Mouse (Mus musculus): ENCODE data around the gene Coro1b. TPM values are rescaled to one million over a fixed set of nuclear protein-coding genes. Genes with fewer than 3 reads are reported as not detected.
"Not testable (repeated sequence)": the region's sequence is repeated elsewhere in the genome, so short reads cannot be mapped to it uniquely, and the experiment has no call there.

Gene Coro1b
- polyA plus RNA-seq, 1 experiment from 2014 or later = 124 TPM

- H3K27me3 ChIP-seq (ENCODE audit: control insufficient read depth, insufficient read depth, low read length) = no peaks in the 10 kb centered on the region
- ATAC-seq (ENCODE audit: insufficient number of reproducible peaks, low FRiP score, low TSS enrichment, low read depth) = no peak
- WGBS = 88% methylated on average over 7 of the region's 7 CpGs
- no peak overlapping the region for H3K4me2 ChIP-seq (ENCODE audit: low read depth, severe bottlenecking)
- H3K9me3 ChIP-seq (ENCODE audit: control insufficient read depth, low read length) = no peaks in the 10 kb centered on the region
- no peak overlapping the region for H3K9ac ChIP-seq (ENCODE audit: low read length)
- no peak overlapping the region for H3K27ac ChIP-seq (replicated peaks; ENCODE audit: low read depth, low read length)
- no peak overlapping the region for H3K4me3 ChIP-seq (ENCODE audit: low read depth, low read length)
- DNase-seq (ENCODE audit: low spot score) = no peak
- H3K4me1 ChIP-seq (ENCODE audit: control insufficient read depth, insufficient read depth, low read length) = peaks cover 15% of the 10 kb centered on the region
- peaks cover 4% of the 10 kb centered on the region; the same call in 1 of the 2 replicates for H3K36me3 ChIP-seq (ENCODE audit: control insufficient read depth, insufficient read depth, low read length)
Measured at GRCm38 (mm10) chr19:4122411-4123370, 25.7 kb upstream of the Coro1b start.

- Histone ChIP-seq H3K4me1 (ENCODE audit: control insufficient read depth, insufficient read depth, low read length) (peaks cover 15% of the 10 kb centered on the region), H3K27me3 (ENCODE audit: control insufficient read depth, insufficient read depth, low read length) (no peaks in the 10 kb centered on the region), H3K36me3 (ENCODE audit: control insufficient read depth, insufficient read depth, low read length) (peaks cover 5% of the 10 kb centered on the region; the same call in 1 of the 2 replicates), H3K9ac (ENCODE audit: low read length) (0 out of 2 replicates have a peak overlapping the region, but pooled peaks have one; percentile 34), H3K9me3 (ENCODE audit: control insufficient read depth, low read length) (no peaks in the 10 kb centered on the region), H3K4me2 (ENCODE audit: low read depth, severe bottlenecking) (no peak overlapping the region), H3K27ac (replicated peaks; ENCODE audit: low read depth, low read length) (no peak overlapping the region), H3K4me3 (ENCODE audit: low read depth, low read length) (no peak overlapping the region)
- DNase-seq (ENCODE audit: low spot score) (no peak), ATAC-seq (ENCODE audit: insufficient number of reproducible peaks, low FRiP score, low TSS enrichment, low read depth) (no peak)
- WGBS = 79% methylated on average over 4 of the region's 4 CpGs
Measured at GRCm38 (mm10) chr19:4124432-4124831, 24.0 kb upstream of the Coro1b start.

- DNase-seq (ENCODE audit: low spot score); H3K36me3 ChIP-seq (ENCODE audit: control insufficient read depth, insufficient read depth, low read length); H3K27me3 ChIP-seq (ENCODE audit: control insufficient read depth, insufficient read depth, low read length); H3K9ac ChIP-seq (ENCODE audit: low read length); H3K9me3 ChIP-seq (ENCODE audit: control insufficient read depth, low read length); H3K27ac ChIP-seq (replicated peaks; ENCODE audit: low read depth, low read length): not testable (repeated sequence)
- H3K4me3 ChIP-seq (ENCODE audit: low read depth, low read length) = peak overlapping the region; percentile 60
- WGBS = 22% methylated on average over 4 of the region's 4 CpGs
- H3K4me2 ChIP-seq (ENCODE audit: low read depth, severe bottlenecking) = peak overlapping the region; percentile 65
- H3K4me1 ChIP-seq (ENCODE audit: control insufficient read depth, insufficient read depth, low read length) = peaks cover 15% of the 10 kb centered on the region
- ATAC-seq (ENCODE audit: insufficient number of reproducible peaks, low FRiP score, low TSS enrichment, low read depth) = peak; percentile 10; the same call in 1 of the 2 replicates
Measured at GRCm38 (mm10) chr19:4125268-4125667, 23.2 kb upstream of the Coro1b start.

- Histone ChIP-seq H3K27me3 (ENCODE audit: control insufficient read depth, insufficient read depth, low read length) (no peaks in the 10 kb centered on the region), H3K4me2 (ENCODE audit: low read depth, severe bottlenecking) (peak within 1 kb of the TSS; percentile 65), H3K4me3 (ENCODE audit: low read depth, low read length) (peak within 1 kb of the TSS; percentile 60), H3K4me1 (ENCODE audit: control insufficient read depth, insufficient read depth, low read length) (peaks cover 12% of the 10 kb centered on the region), H3K9ac (ENCODE audit: low read length) (peak within 1 kb of the TSS; percentile 71), H3K36me3 (ENCODE audit: control insufficient read depth, insufficient read depth, low read length) (peaks cover 5% of the 10 kb centered on the region; the same call in 1 of the 2 replicates), H3K9me3 (ENCODE audit: control insufficient read depth, low read length) (no peaks in the 10 kb centered on the region), H3K27ac (replicated peaks; ENCODE audit: low read depth, low read length) (no peak within 1 kb of the TSS)
- DNase-seq (ENCODE audit: low spot score) (peak; percentile 99), ATAC-seq (ENCODE audit: insufficient number of reproducible peaks, low FRiP score, low TSS enrichment, low read depth) (peak; percentile 92)
- WGBS = under 1% methylated on average over 45 of the region's 64 CpGs
Measured at GRCm38 (mm10) chr19:4125741-4126696, 22.4 kb upstream of the Coro1b start, which contains the start of gene Aip. Aip (minus strand) TSS chr19:4125858.

GRCm38 (mm10) chr19:4126759-4127495 lies 21.5 kb upstream of the Coro1b start:
- peak overlapping the region; percentile 65 for H3K4me2 ChIP-seq (ENCODE audit: low read depth, severe bottlenecking)
- H3K4me1 ChIP-seq (ENCODE audit: control insufficient read depth, insufficient read depth, low read length) = peaks cover 11% of the 10 kb centered on the region
- H3K27ac ChIP-seq (replicated peaks; ENCODE audit: low read depth, low read length) = no peak overlapping the region
- H3K9ac ChIP-seq (ENCODE audit: low read length) = peak overlapping the region; percentile 71
- no peaks in the 10 kb centered on the region for H3K9me3 ChIP-seq (ENCODE audit: control insufficient read depth, low read length)
- peak overlapping the region; percentile 60 for H3K4me3 ChIP-seq (ENCODE audit: low read depth, low read length)
- no peak for ATAC-seq (ENCODE audit: insufficient number of reproducible peaks, low FRiP score, low TSS enrichment, low read depth)
- 55% methylated on average over 7 of the region's 7 CpGs for WGBS
- H3K27me3 ChIP-seq (ENCODE audit: control insufficient read depth, insufficient read depth, low read length) = no peaks in the 10 kb centered on the region
- H3K36me3 ChIP-seq (ENCODE audit: control insufficient read depth, insufficient read depth, low read length) = peaks cover 8% of the 10 kb centered on the region
- DNase-seq (ENCODE audit: low spot score) = peak; percentile 25

- no peak overlapping the region for H3K4me2 ChIP-seq (ENCODE audit: low read depth, severe bottlenecking)
- peaks cover 13% of the 10 kb centered on the region for H3K36me3 ChIP-seq (ENCODE audit: control insufficient read depth, insufficient read depth, low read length)
- DNase-seq (ENCODE audit: low spot score) = no peak
- H3K4me3 ChIP-seq (ENCODE audit: low read depth, low read length) = no peak overlapping the region
- peaks cover 9% of the 10 kb centered on the region for H3K4me1 ChIP-seq (ENCODE audit: control insufficient read depth, insufficient read depth, low read length)
- H3K27me3 ChIP-seq (ENCODE audit: control insufficient read depth, insufficient read depth, low read length) = no peaks in the 10 kb centered on the region
- H3K9ac ChIP-seq (ENCODE audit: low read length) = no peak overlapping the region
- no peaks in the 10 kb centered on the region for H3K9me3 ChIP-seq (ENCODE audit: control insufficient read depth, low read length)
- H3K27ac ChIP-seq (replicated peaks; ENCODE audit: low read depth, low read length) = no peak overlapping the region
- no peak for ATAC-seq (ENCODE audit: insufficient number of reproducible peaks, low FRiP score, low TSS enrichment, low read depth)
- WGBS = 92% methylated on average over 7 of the region's 7 CpGs
Measured at GRCm38 (mm10) chr19:4129462-4129861, 19.0 kb upstream of the Coro1b start.

GRCm38 (mm10) chr19:4130106-4130505 lies 18.3 kb upstream of the Coro1b start:
- H3K4me2 ChIP-seq (ENCODE audit: low read depth, severe bottlenecking) = no peak overlapping the region
- 91% methylated on average over 4 of the region's 4 CpGs for WGBS
- peaks cover 13% of the 10 kb centered on the region for H3K36me3 ChIP-seq (ENCODE audit: control insufficient read depth, insufficient read depth, low read length)
- peaks cover 7% of the 10 kb centered on the region for H3K4me1 ChIP-seq (ENCODE audit: control insufficient read depth, insufficient read depth, low read length)
- no peaks in the 10 kb centered on the region for H3K27me3 ChIP-seq (ENCODE audit: control insufficient read depth, insufficient read depth, low read length)
- H3K27ac ChIP-seq (replicated peaks; ENCODE audit: low read depth, low read length) = no peak overlapping the region
- DNase-seq (ENCODE audit: low spot score) (no peak), ATAC-seq (ENCODE audit: insufficient number of reproducible peaks, low FRiP score, low TSS enrichment, low read depth) (no peak)
- H3K9ac ChIP-seq (ENCODE audit: low read length) = no peak overlapping the region
- H3K4me3 ChIP-seq (ENCODE audit: low read depth, low read length) = no peak overlapping the region
- no peaks in the 10 kb centered on the region for H3K9me3 ChIP-seq (ENCODE audit: control insufficient read depth, low read length)
